Mouse (Mus musculus) bone marrow macrophage, adult 2 months (primary cell): Measurements from ENCODE around the gene Ogfr.
A peak's percentile ranks its signal among the peaks of the same experiment; 100 is the strongest.

Source experiments
- CTCF ChIP-seq: IDR thresholded peaks from 2 replicates; pipeline ENCODE4 v1.5.1; 2012; ENCODE audit warnings: low read depth, mild to moderate bottlenecking, low read length, moderate library complexity
- POLR2A ChIP-seq: IDR thresholded peaks from 2 replicates; pipeline ENCODE4 v1.6.1; 2012; ENCODE audit warnings: mild to moderate bottlenecking, low read depth, low read length, borderline replicate concordance

DNA sequence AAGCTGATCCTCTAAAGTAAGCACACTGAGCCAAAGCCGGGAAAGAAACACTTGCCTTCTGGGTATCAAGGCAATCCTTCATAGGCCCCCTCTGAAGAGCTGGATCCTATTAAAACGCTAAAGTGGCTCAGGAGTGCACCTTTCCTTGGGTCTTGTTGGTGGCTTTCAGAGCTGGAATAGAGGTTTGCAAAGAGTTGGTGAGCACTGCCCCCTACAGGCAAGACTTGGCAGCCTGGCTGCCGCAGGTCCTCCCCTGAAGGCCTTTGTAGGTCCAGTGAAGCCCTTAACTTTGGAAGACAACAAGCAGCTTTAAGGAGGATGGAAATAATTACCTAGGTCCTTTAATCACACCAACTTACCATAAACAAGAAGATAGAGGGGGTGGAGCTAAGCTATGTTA lies 10.4 kb upstream of the Ogfr start:
- TF ChIP-seq CTCF, result peak; percentile 87
- TF ChIP-seq POLR2A, result no peak
